Mouse (Mus musculus) thymus, adult 2 months (tissue): ENCODE measurements at regions not wholly inside any gene's neighbourhood (a gene's known extent, or its start where the extent isn't known, plus 50 kb on each side); places are given as distances from the start of the nearest gene placed in this dataset.

Experiments used
- CTCF ChIP-seq: fragments of 200-500 bp; IDR thresholded peaks from 2 replicates; pipeline ENCODE4 v1.5.1; 2012; ENCODE audit warnings: mild to moderate bottlenecking, control low read depth, low read length, moderate library complexity, borderline replicate concordance; ENCODE audit not compliant: control insufficient read depth, poor library complexity, insufficient read depth; ENCODE audit errors: extremely low read depth
- POLR2A ChIP-seq: fragments of 200-500 bp; IDR thresholded peaks from 2 replicates; pipeline ENCODE4 v1.6.1; 2012; ENCODE audit warnings: mild to moderate bottlenecking, low read length, control low read depth, moderate library complexity; ENCODE audit not compliant: control insufficient read depth, poor library complexity, insufficient read depth; ENCODE audit errors: extremely low read depth

- TF ChIP-seq CTCF (no peak), POLR2A (no peak)
Observed at GRCm38 (mm10) chr2:12557736-12558135, 138.5 kb upstream of the Mindy3 start.
